Mouse (Mus musculus): ENCODE results near the gene Noa1.

- TF ChIP-seq POLR2A (IDR thresholded peaks at IDR 0.05; ENCODE audit: extremely low read depth, insufficient read depth, low read length): no peak
- TF ChIP-seq CTCF (IDR thresholded peaks at IDR 0.05; ENCODE audit: extremely low read depth, insufficient read depth, low read length): no peak
Observed at GRCm38 (mm10) chr5:77254402-77254801, 55.5 kb downstream of the Noa1 start.
